Mouse (Mus musculus) neutrophil, adult 59 days (primary cell): ENCODE measurements around the gene Fst. TPM values are rescaled to one million over a fixed set of nuclear protein-coding genes. Genes with fewer than 3 reads are reported as not detected.

ENCODE experiments used
- total RNA-seq, 2 experiments: library from RNA; stranded (reverse); gene quantifications; 1 replicate in 1 of 2; 2 replicates in 1 of 2; pipeline ENCODE4 v1.2.4; 2023

Fst gene
- total RNA-seq = under 1 TPM in 1 of 2 experiments, not detected in 1; 0.13 TPM

DNA sequence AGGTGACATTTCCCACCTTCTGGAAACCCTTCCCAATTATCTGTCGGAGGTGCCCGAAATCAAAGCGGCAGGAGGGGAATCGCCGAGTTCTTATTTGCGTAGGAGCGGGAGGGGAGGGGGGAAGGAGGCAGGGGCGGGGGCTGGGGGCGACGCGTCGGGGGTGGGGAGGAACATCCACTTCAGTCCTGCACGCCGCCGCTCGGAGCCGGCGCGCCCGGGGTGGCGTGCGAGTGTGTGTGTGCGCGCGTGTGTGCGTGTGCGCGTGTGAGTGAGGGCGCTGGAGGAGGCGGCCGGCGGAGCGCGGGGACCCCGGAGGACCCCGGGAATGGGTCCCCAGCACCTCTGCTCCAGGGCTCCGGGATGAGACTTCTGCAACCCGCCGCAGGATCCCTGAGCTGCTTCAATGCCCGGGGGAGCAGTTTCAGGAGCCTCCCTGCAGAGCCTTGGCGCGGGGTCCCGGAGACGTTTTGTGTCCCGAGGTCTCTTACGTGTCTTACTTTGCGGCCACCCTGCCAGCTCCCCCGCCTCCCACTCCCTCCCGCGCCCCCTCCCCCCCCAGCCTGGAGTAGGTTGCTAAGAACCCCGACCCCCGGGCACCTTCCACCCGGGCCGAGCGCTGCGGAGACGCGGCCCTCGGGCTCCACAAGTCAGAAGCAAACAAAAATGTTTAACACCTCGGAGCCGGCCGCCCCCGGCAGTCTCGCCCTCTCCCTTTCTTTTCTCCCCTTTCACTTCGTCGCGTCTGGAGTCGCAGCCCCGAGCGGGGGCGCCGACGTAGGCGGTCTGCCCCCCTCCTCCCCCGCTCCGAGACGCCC lies at the start of gene Fst:
TSS of gene Fst (minus strand) at position 66 of the 815 bp plus-strand sequence.

Other genes starting within 250 kb of the Fst start
- gene Ndufs4, start 70.7 kb downstream of the Fst start, total RNA-seq = 10 to 100 TPM; 64.6 to 67.2 TPM